18 mouse cellular contexts compared by ENCODE assay signal in the genomic region with DNA sequence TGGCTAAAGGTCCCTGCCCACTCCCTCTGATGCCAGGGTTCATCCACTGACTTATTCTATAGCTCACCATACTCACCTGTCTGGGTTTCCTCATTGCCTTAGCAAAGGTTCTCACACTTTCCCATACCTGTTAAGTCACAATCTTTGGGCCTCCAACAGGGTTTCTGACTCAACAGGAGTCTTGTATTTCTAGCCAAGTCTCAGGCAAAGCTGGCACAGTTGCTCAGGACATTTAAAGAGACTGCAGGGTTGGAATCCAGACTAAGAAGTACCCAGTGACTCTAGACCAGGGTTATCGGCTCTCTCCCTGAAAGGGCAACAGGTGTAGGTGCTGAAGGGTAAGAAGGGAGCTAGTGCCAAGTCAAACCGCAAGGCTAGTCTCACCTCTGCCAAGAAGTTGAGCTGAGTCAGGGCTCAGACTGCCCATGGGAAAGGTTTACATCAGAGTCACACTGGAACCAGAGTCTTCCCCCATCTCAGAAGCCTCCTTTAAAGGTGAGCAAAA.
"Had no signal": no experiment of that assay in that cellular context is flagged by ENCODE, and none has a peak within 500 bp of the region (broad histone marks: within the 10 kb centered on the region; RNA-seq: fewer than 3 reads in every experiment).

No protein-coding gene starts in this region.

- H3K4me3 ChIP-seq: layer of hippocampus, adult 2 months; limb, embryonic 10.5 days; liver, embryonic 13.5 days; megakaryocyte, embryonic 14.5 days; neural tube, embryonic 13.5 days; stomach, embryonic 15.5 days had no signal

- H3K27ac ChIP-seq: layer of hippocampus, adult 2 months; limb, embryonic 10.5 days; liver, embryonic 13.5 days; macrophage; neural tube, embryonic 13.5 days; stomach, embryonic 15.5 days had no signal

- H3K4me2 ChIP-seq: liver, embryonic 13.5 days; midbrain, embryonic 11.5 days; neural tube, embryonic 13.5 days; stomach, embryonic 15.5 days had no signal

- H3K27me3 ChIP-seq: liver, embryonic 13.5 days; megakaryocyte, embryonic 14.5 days; neural tube, embryonic 13.5 days; stomach, embryonic 15.5 days had no signal

- H3K36me3 ChIP-seq: limb, embryonic 10.5 days; liver, embryonic 13.5 days; neural tube, embryonic 13.5 days; stomach, embryonic 15.5 days had no signal

- DNase-seq: kidney, adult 11 months; kidney, postnatal 10 days; kidney, postnatal 4 days; liver, embryonic 13.5 days; liver, postnatal 0 days; retina, postnatal 1 day; right cerebral cortex, postnatal 4 days; spleen, adult 18-20 months; thymus, adult 2 months; thymus, postnatal 36 days had no signal

- H3K9ac ChIP-seq: liver, embryonic 13.5 days; liver, postnatal 0 days; neural tube, embryonic 13.5 days; stomach, embryonic 15.5 days had no signal

- H3K4me1 ChIP-seq: limb, embryonic 10.5 days; liver, embryonic 13.5 days; megakaryocyte, embryonic 14.5 days; neural tube, embryonic 13.5 days; stomach, embryonic 15.5 days had no signal

- H3K9me3 ChIP-seq: limb, embryonic 10.5 days; liver, embryonic 13.5 days; megakaryocyte, embryonic 14.5 days; neural tube, embryonic 13.5 days; stomach, embryonic 15.5 days had no signal

- ATAC-seq: liver, postnatal 0 days; midbrain, embryonic 16.5 days had no signal
